Mouse (Mus musculus) gastrocnemius, adult 2 months (tissue): ENCODE measurements at regions not wholly inside any gene's neighbourhood (a gene's known extent, or its start where the extent isn't known, plus 50 kb on each side); places are given as distances from the start of the nearest gene placed in this dataset.
A peak's percentile ranks its signal among the peaks of the same experiment; 100 is the strongest.

ENCODE experiments used
- DNase-seq: peaks from one replicate; pipeline ENCODE4 v3.0.0; 2022
- H3K27ac ChIP-seq: fragments of 200-600 bp; 2 replicates; pipeline ENCODE4 v1.8.1; 2022; ENCODE audit warnings: mild to moderate bottlenecking
- H3K4me3 ChIP-seq: fragments of 200-600 bp; 2 replicates; pipeline ENCODE4 v1.8.1; 2022; ENCODE audit warnings: mild to moderate bottlenecking, moderate library complexity
- CTCF ChIP-seq: fragments of 200-600 bp; IDR thresholded peaks from 2 replicates; pipeline ENCODE4 v1.8.1; 2022; ENCODE audit warnings: antibody characterized with exemption, mild to moderate bottlenecking, moderate library complexity
- intact Hi-C: fragments of 180-260 bp; cut with DNase I; formaldehyde crosslinking; loops from one replicate; pipeline ENCODE4 v1.15.1; 2025

GRCm38 (mm10) chr10:95773425-95773980 lies 69.2 kb downstream of the Gm33543 start:
- H3K27ac ChIP-seq, result peak overlapping the region; percentile 92
- H3K4me3 ChIP-seq, result no peak overlapping the region
- peak; percentile 63 for DNase-seq
- TF ChIP-seq CTCF, result peak; percentile 46
- intact Hi-C loops, result loop anchor here (5.0 kb wide), 2 partner anchors 106 to 211 kb away; partner anchors contain the start of gene Nudt4

- no peak overlapping the region for H3K4me3 ChIP-seq
- TF ChIP-seq CTCF, result no peak
- intact Hi-C loops, result loop anchor here (5.0 kb wide), 2 partner anchors 106 to 211 kb away; partner anchors contain the start of gene Nudt4
- H3K27ac ChIP-seq, result peak overlapping the region; percentile 92
- no peak for DNase-seq
Measured at GRCm38 (mm10) chr10:95772811-95773424, 69.8 kb downstream of the Gm33543 start.

DNA sequence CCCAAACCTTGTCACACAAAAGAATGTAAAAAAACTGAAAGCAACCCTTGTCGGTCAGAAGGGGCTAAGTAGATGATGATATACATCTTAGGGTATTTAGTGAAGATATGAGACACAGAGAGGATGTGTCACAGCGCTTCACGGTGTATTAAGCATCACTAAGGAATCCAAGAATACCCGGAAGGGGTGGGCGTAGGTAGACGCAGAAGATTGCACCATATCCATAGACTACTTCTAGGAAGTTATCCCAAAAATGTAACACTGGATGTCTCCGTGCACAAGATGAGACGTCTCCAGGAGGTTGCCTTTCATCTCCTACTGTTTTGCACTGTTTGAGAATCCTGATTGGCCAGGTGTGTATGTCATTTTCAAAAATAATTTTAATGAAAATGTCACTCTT lies 73.8 kb downstream of the Gm33543 start:
- no peak for TF ChIP-seq CTCF
- intact Hi-C loops, result no loop called here
- no peak for DNase-seq
- Histone ChIP-seq H3K4me3 (no peak overlapping the region), H3K27ac (no peak overlapping the region)

- intact Hi-C loops, result no loop called here
- H3K27ac ChIP-seq, result no peak overlapping the region
- no peak for TF ChIP-seq CTCF
- DNase-seq, result no peak
- no peak overlapping the region for H3K4me3 ChIP-seq
Measured at GRCm38 (mm10) chr10:95767526-95768161, 75.1 kb downstream of the Gm33543 start.

DNA sequence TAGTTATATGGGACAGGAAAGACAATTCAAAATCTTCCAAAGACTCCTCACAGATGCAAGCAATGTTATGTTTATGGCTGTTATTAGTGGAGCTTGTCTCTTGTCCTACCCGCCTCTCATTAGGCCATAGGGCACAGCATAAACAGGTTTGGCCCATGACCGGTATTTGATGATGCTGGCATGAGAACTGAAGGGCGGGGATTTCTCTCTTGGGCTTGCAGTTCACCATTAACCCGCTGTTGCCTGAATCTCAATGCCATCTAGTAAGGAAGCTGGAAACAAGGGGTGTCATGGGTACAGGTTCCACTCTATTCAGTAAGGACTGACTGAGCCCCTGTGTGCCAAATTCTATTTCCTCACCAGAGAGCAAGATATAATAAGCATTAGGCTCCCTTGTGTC lies 78.6 kb downstream of the Gm33543 start:
- intact Hi-C loops, result no loop called here
- Histone ChIP-seq H3K4me3 (no peak overlapping the region), H3K27ac (peak overlapping the region; percentile 5; the same call in 1 of the 2 replicates)
- no peak for TF ChIP-seq CTCF
- no peak for DNase-seq

DNA sequence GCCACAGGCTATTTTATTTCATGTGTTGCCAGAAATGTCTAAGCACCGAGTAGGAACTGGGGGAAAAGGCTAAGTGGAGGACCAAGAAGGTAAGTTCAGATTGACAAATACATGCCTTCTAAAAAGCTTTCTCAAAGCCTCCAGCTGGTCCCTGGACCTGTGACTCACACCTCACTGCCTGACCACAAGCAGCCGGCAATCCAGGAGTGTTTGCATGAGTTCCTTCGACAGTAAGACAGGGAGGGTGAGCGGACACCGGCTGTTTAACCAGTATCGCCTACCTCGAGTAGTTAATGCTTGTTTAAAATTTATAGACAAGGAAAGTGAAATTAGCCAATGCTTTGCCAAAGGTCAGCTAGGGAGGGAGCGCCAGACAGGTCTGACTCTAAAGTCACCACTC lies 80.1 kb downstream of the Gm33543 start:
- Histone ChIP-seq H3K4me3 (no peak overlapping the region), H3K27ac (no peak overlapping the region)
- TF ChIP-seq CTCF, result no peak
- intact Hi-C loops, result no loop called here
- no peak for DNase-seq

DNA sequence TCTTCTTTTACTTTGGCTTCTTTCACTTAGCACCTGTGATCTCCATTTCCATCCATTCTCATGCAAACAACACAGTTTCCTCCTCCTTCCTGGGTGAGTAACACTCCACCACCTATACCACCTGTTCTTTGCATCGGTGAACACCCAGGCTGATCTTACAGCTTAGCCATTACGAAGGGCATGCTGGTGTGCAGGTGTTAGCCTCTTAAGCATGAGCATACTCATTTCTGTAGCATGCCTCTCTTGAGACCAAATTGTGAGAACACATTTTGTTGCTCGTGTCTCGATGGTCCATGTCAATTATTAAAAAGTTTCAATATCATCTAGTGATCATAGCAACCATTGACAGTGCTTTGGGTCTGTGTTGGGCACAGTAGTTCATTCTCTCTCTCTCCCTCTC lies 80.8 kb downstream of the Gm33543 start:
- no peak overlapping the region for H3K27ac ChIP-seq
- no peak for TF ChIP-seq CTCF
- H3K4me3 ChIP-seq, result no peak overlapping the region
- intact Hi-C loops, result no loop called here
- no peak for DNase-seq

DNA sequence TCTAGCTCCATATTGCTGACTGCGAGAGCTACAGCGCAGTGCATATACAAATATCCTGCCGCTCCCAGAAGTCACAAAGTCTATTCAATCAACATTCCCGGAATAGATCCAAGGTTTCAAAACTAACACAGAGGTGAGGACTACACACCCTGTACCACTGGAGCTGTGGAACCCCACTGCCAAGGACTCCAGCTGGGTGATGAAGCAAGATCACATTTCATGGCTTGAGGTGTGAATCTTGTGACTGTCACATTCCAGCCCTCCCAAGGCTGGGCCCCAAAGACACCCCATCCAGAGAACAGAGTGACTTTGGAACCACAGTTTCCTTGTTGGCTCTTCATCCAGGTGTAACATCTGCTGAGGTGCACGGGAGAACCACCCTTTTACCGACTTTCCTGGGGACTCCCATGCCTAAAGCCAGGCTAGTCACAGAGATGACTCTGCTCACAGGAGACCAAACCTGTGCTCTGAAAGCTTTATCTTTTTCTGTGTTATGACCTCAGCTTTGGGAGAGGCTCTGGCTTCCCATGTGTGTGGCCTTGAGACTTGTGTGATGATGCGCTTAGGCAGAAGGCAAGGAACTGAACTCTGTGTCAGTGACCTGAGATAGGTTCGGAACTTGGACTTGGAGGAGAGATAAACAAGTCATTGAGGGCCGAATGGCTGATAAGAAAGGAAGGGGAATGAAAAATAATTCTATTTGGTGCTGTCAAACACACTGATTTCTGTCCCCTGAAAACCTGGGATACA lies 82.4 kb downstream of the Gm33543 start:
- DNase-seq, result peak; percentile 59

GRCm38 (mm10) chr10:95758181-95758580 lies 84.5 kb downstream of the Gm33543 start:
- no peak for DNase-seq
- H3K27ac ChIP-seq, result no peak overlapping the region
- intact Hi-C loops, result no loop called here
- no peak overlapping the region for H3K4me3 ChIP-seq
- TF ChIP-seq CTCF, result no peak

More for the DNA sequence above, 82.4 kb downstream of the Gm33543 start:
- TF ChIP-seq CTCF, result no peak
- Histone ChIP-seq H3K4me3 (no peak overlapping the region), H3K27ac (peak overlapping the region; percentile 81)
- intact Hi-C loops, result no loop called here

DNA sequence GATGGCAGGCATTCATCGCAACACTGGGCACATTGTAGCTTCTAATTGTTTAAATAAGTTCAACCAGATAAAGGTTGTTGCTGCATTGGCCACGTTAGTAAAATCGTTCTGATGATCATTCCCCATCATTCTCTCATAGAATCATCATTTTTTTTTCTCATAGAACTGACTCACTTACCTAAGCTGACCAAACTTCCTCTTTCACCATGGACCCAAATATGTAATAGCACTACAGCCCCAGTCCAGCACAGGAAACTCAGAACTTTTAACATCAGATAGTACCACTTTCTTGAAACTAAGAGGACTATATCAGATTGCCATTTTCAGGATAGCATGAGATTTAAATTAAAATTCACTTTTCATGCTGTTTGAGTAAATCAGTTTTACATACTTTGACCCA lies 82.2 kb upstream of the Anapc15-ps start:
- H3K4me3 ChIP-seq, result no peak overlapping the region
- TF ChIP-seq CTCF, result no peak
- intact Hi-C loops, result no loop called here
- DNase-seq, result no peak
- no peak overlapping the region for H3K27ac ChIP-seq

DNA sequence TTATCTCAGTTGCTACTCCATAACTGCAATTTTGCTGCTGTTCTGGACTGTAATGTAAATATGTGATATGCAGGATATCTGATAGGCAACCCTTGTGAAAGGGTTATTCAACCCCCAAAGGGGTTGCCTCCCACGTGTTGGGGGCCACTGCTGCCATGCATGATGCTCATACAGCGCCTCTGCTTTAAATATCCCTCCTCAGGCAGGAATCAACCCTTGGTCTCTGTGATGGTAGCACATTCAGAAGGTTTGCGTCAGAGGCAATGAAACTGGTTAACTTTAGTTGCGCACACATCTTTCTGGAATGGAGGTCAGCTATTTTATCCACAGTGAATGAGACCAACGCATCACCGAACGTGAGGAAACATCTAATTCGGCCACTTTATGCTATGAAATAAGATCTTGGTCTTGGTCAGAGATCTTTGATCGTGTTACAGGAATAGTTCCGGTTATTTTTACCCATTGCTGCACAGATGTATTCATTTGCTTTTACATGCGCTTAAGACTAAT lies 80.2 kb upstream of the Anapc15-ps start:
- DNase-seq, result peak; percentile 53
- Histone ChIP-seq H3K4me3 (no peak overlapping the region), H3K27ac (peak overlapping the region; percentile 75)
- no peak for TF ChIP-seq CTCF
- intact Hi-C loops, result no loop called here

GRCm38 (mm10) chr10:95748360-95748759 lies 75.1 kb upstream of the Anapc15-ps start:
- no peak for DNase-seq
- Histone ChIP-seq H3K27ac (no peak overlapping the region), H3K4me3 (no peak overlapping the region)
- intact Hi-C loops, result no loop called here
- TF ChIP-seq CTCF, result no peak

GRCm38 (mm10) chr10:95747939-95748338 lies 74.7 kb upstream of the Anapc15-ps start:
- Histone ChIP-seq H3K4me3 (no peak overlapping the region), H3K27ac (no peak overlapping the region)
- TF ChIP-seq CTCF, result no peak
- no peak for DNase-seq
- intact Hi-C loops, result no loop called here
